8 mouse cellular contexts compared by ENCODE assay signal in the genomic region with DNA sequence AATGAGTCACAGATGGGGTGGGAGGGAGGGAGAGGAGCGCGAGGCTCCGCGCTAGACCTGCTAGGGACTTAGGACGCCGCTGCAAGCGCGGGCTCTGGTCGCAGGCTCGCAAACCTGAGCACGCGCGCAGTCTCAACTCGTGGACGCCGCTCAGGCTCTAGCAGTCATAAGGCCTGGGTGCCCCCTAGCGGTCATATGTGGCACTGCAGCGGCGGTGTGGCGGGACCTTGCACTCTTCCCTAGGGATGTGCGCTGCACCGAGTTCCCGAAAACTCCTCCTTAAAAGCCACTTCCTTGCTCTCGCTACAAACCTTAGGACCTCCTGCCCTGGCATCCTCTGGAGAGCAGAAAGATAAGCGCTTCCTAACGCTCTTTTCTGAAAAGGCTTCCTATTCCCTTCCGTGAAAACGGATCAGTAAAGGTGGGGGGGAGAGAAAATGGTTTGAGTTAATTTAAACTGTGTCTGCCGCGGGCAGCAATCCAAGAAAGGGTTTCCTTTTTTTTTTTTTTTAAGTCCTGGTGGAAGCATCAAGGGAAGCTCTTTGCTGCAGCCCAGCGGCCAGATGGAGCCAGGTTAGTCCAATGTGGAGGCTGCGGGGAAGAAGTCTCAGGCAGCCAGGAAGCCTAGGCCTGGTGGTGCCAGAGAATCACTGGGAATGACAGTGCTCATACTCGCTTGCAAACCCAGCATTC. TPM values are rescaled to one million over a fixed set of nuclear protein-coding genes. Genes with fewer than 3 reads are reported as not detected.
A peak's percentile ranks its signal among the peaks of the same experiment; 100 is the strongest.
DNase-seq lines count a peak whose midpoint lies in the region; ATAC-seq and TF ChIP-seq lines count a peak whose summit lies in the region.

No protein-coding gene starts in this region.

- peak; percentile 88 to 99 (median 89) for TF ChIP-seq CTCF in MEL (IDR thresholded peaks at IDR 0.05 in 2 of 3, conservative IDR thresholded peaks at IDR 0.05 in 1 of 3; ENCODE audit: control insufficient read depth in 1 of 3, insufficient read depth in 1 of 3, low read depth in 2 of 3, low read length in 3 of 3, poor library complexity in 1 of 3, severe bottlenecking in 1 of 3)
- TF ChIP-seq CTCF in forebrain, postnatal 0 days (IDR thresholded peaks at IDR 0.05; ENCODE audit: low read depth) = peak; percentile 99
- peak; percentile 99 for TF ChIP-seq CTCF in lung, embryonic 14.5 days (IDR thresholded peaks at IDR 0.05; ENCODE audit: low read depth)
- TF ChIP-seq CTCF in olfactory bulb, adult 2 months (IDR thresholded peaks at IDR 0.05; ENCODE audit: insufficient read depth, low read depth, low read length) = peak; percentile 95

- peak; percentile 95 for ATAC-seq in forebrain, postnatal 0 days
- peak; percentile 93 for ATAC-seq in lung, embryonic 14.5 days (ENCODE audit: insufficient read depth)

- no peak overlapping the region for H3K27ac ChIP-seq in MEL (ENCODE audit: control insufficient read depth, low read depth, low read length)
- H3K27ac ChIP-seq in forebrain, postnatal 0 days (ENCODE audit: low read depth, low read length) = peak overlapping the region; percentile 67
- H3K27ac ChIP-seq in lung, embryonic 14.5 days (ENCODE audit: low read depth) = no peak overlapping the region; the same call in 1 of the 2 replicates
- H3K27ac ChIP-seq in olfactory bulb, adult 2 months (ENCODE audit: insufficient read depth, low read depth, low read length) = no peak overlapping the region

- H3K9me3 ChIP-seq in MEL (replicated peaks; ENCODE audit: insufficient read depth, low read length) = no peaks in the 10 kb centered on the region
- H3K9me3 ChIP-seq in forebrain, postnatal 0 days (ENCODE audit: low read length) = no peaks in the 10 kb centered on the region
- H3K9me3 ChIP-seq in lung, embryonic 14.5 days (ENCODE audit: low read depth, low read length) = no peaks in the 10 kb centered on the region

- peak overlapping the region; percentile 37; the same call in 1 of the 2 replicates for H3K9ac ChIP-seq in MEL (ENCODE audit: control insufficient read depth, low read depth, low read length, poor library complexity, severe bottlenecking)
- H3K9ac ChIP-seq in forebrain, postnatal 0 days = peak overlapping the region; percentile 49
- H3K9ac ChIP-seq in lung, embryonic 14.5 days = peak overlapping the region; percentile 57

- TF ChIP-seq RAD21 in MEL (IDR thresholded peaks at IDR 0.05; ENCODE audit: low read depth, low read length) = peak; percentile 88

- no peak for TF ChIP-seq EP300 in MEL (IDR thresholded peaks at IDR 0.05; ENCODE audit: low read depth in 1 of 2, low read length in 2 of 2)

- peak; percentile 86 for DNase-seq in MEL (ENCODE audit: low read depth, low spot score)
- DNase-seq in cerebellum, adult 18-20 months = peak; percentile 96 to 98
- DNase-seq in forebrain, postnatal 0 days = peak; percentile 98
- peak; percentile 98 for DNase-seq in heart, postnatal 4 days
- peak; percentile 89 to 96 for DNase-seq in layer of hippocampus, adult 8-10 months (ENCODE audit: low spot score in 2 of 2)
- peak; percentile 99 for DNase-seq in lung, embryonic 14.5 days
- DNase-seq in thymus, adult 18-20 months = peak; percentile 69 to 74

- WGBS in forebrain, postnatal 0 days = 3% methylated on average over 33 of the region's 33 CpGs
- WGBS in lung, embryonic 14.5 days = under 1% methylated on average over 33 of the region's 33 CpGs
- WGBS in olfactory bulb, adult 2 months = under 1% methylated on average over 33 of the region's 33 CpGs

- H3K27me3 ChIP-seq in MEL (ENCODE audit: control insufficient read depth in 1 of 2, insufficient read depth in 2 of 2, low read length in 2 of 2) = no peaks in the 10 kb centered on the region; a peak in 1 of 4 replicates
- H3K27me3 ChIP-seq in forebrain, postnatal 0 days (ENCODE audit: insufficient read depth, low read length) = no peaks in the 10 kb centered on the region
- H3K27me3 ChIP-seq in lung, embryonic 14.5 days (ENCODE audit: insufficient read depth, low read length) = no peaks in the 10 kb centered on the region; the same call in 1 of the 2 replicates

- TF ChIP-seq POLR2A in MEL (IDR thresholded peaks at IDR 0.05; ENCODE audit: control insufficient read depth in 1 of 2, insufficient read depth in 1 of 2, low read depth in 1 of 2, low read length in 2 of 2, poor library complexity in 1 of 2) = no peak
- no peak for TF ChIP-seq POLR2A in olfactory bulb, adult 2 months (IDR thresholded peaks at IDR 0.05; ENCODE audit: insufficient read depth, low read depth, low read length)

- no peaks in the 10 kb centered on the region for H3K79me2 ChIP-seq in MEL (ENCODE audit: control insufficient read depth, insufficient read depth, low read length, poor library complexity)

- H3K4me3 ChIP-seq in MEL (ENCODE audit: control insufficient read depth in 1 of 2, insufficient read depth in 1 of 2, low read depth in 2 of 2, low read length in 2 of 2) = peak overlapping the region; percentile 29 to 42; a peak in 2 of 4 replicates
- peak overlapping the region; percentile 47 for H3K4me3 ChIP-seq in forebrain, postnatal 0 days (ENCODE audit: low read depth, low read length)
- peak overlapping the region; percentile 35 for H3K4me3 ChIP-seq in lung, embryonic 14.5 days (ENCODE audit: low read depth, low read length)
- H3K4me3 ChIP-seq in olfactory bulb, adult 2 months (ENCODE audit: insufficient read depth, low read depth, low read length) = peak overlapping the region; percentile 41

- H3K4me2 ChIP-seq in forebrain, postnatal 0 days (ENCODE audit: low read depth) = peak overlapping the region; percentile 79
- H3K4me2 ChIP-seq in lung, embryonic 14.5 days = peak overlapping the region; percentile 82

- peaks cover 0 to 2% of the 10 kb centered on the region in 2 experiments; a peak in 1 of 4 replicates for H3K36me3 ChIP-seq in MEL (ENCODE audit: control insufficient read depth in 1 of 2, insufficient read depth in 2 of 2, low read length in 2 of 2)
- no peaks in the 10 kb centered on the region for H3K36me3 ChIP-seq in forebrain, postnatal 0 days (ENCODE audit: insufficient read depth)
- no peaks in the 10 kb centered on the region for H3K36me3 ChIP-seq in lung, embryonic 14.5 days (ENCODE audit: insufficient read depth)

- peaks cover 0 to 6% of the 10 kb centered on the region in 2 experiments; a peak in 2 of 4 replicates for H3K4me1 ChIP-seq in MEL (ENCODE audit: control insufficient read depth in 1 of 2, insufficient read depth in 2 of 2, low read length in 2 of 2)
- H3K4me1 ChIP-seq in forebrain, postnatal 0 days (ENCODE audit: insufficient read depth) = no peaks in the 10 kb centered on the region
- H3K4me1 ChIP-seq in lung, embryonic 14.5 days (ENCODE audit: insufficient read depth) = peaks cover 9% of the 10 kb centered on the region; the same call in 1 of the 2 replicates
- peaks cover 9% of the 10 kb centered on the region for H3K4me1 ChIP-seq in olfactory bulb, adult 2 months (ENCODE audit: control insufficient read depth, insufficient read depth, low read length)

TF ChIP-seq in MEL, 35 proteins besides CTCF, POLR2A, EP300 and RAD21:
- TF ChIP-seq ZNF384 (IDR thresholded peaks at IDR 0.05; ENCODE audit: low read depth, low read length) = peak; percentile 50
- 0 out of 2 replicates have a peak, but pooled peaks have one; percentile 20 for TF ChIP-seq MXI1 (IDR thresholded peaks at IDR 0.05; ENCODE audit: low read depth, low read length)
- TF ChIP-seq BHLHE40 (IDR thresholded peaks at IDR 0.05; ENCODE audit: borderline replicate concordance, low read depth, low read length) = no peak
- peak; percentile 73 for TF ChIP-seq ZC3H11A (IDR thresholded peaks at IDR 0.05; ENCODE audit: low read depth, low read length)
- TF ChIP-seq MAZ (IDR thresholded peaks at IDR 0.05; ENCODE audit: low read depth, low read length) = no peak
- TF ChIP-seq USF1 (IDR thresholded peaks at IDR 0.05; ENCODE audit: low read depth, low read length) = no peak
- peak; percentile 80 for TF ChIP-seq SMC3 (IDR thresholded peaks at IDR 0.05; ENCODE audit: low read depth, low read length)
- TF ChIP-seq MAX (IDR thresholded peaks at IDR 0.05; ENCODE audit: low read length) = peak; percentile 62
- TF ChIP-seq MAFK (IDR thresholded peaks at IDR 0.05; ENCODE audit: borderline replicate concordance, low read depth, low read length) = no peak
- no peak for TF ChIP-seq CHD2 (IDR thresholded peaks at IDR 0.05; ENCODE audit: low read length)
- 0 out of 2 replicates have a peak, but pooled peaks have one; percentile 27 for TF ChIP-seq MYC (IDR thresholded peaks at IDR 0.05; ENCODE audit: low read depth, low read length)
- no peak for TF ChIP-seq USF2 (IDR thresholded peaks at IDR 0.05; ENCODE audit: borderline replicate concordance in 1 of 2, insufficient read depth in 1 of 2, low read depth in 1 of 2, low read length in 2 of 2)
- TF ChIP-seq NRF1 (IDR thresholded peaks at IDR 0.05; ENCODE audit: insufficient read depth, low read depth, low read length, poor library complexity, severe bottlenecking) = peak; percentile 65
TF ChIP-seq in MEL: peak in this region for 7.

RNA-seq across cellular contexts. Expression of a gene that starts 50.7 kb away (rescaled TPM):
- total RNA-seq in MEL (2012; rRNA removed) = 10.3 and 14.7 TPM in 2 replicates
- 10 to 100 TPM in 1 of 2 experiments, not detected in 1; 11.6 TPM for polyA plus RNA-seq in MEL (2012; ENCODE audit: insufficient read depth in 1 of 2, insufficient read length in 2 of 2, low read depth in 1 of 2, low replicate concordance in 2 of 2, missing spikeins in 1 of 2)
- 4.7 and 6.9 TPM in 2 replicates for total RNA-seq in forebrain, postnatal 0 days (2014; rRNA removed)
- polyA plus RNA-seq in forebrain, postnatal 0 days (2015; fragmentation: Nextera tagmentation; extraction: Ambion mirVana) = 1.9 and 3.1 TPM in 2 replicates
- total RNA-seq in heart, postnatal 4 days (2021) = 1 to 10 TPM; 4.4 to 5.3 TPM
- 1 to 10 TPM; 5.3 to 6.0 (median 5.8) TPM for total RNA-seq in layer of hippocampus, adult 8-10 months (2022)
- 14.9 and 15.7 TPM in 2 replicates for polyA plus RNA-seq in lung, embryonic 14.5 days (2014; fragmentation: Nextera tagmentation; extraction: Ambion mirVana)
- not detected in 2 replicates for polyA plus RNA-seq in olfactory bulb, adult 2 months (2012; ENCODE audit: insufficient read depth, insufficient read length, low replicate concordance, missing spikeins)
